Mouse (Mus musculus) heart, adult 2 months (tissue): ENCODE data around the gene Ubr3.

ENCODE experiments used
- CTCF ChIP-seq: fragments of 200-600 bp; IDR thresholded peaks from 2 replicates; pipeline ENCODE4 v1.8.1; 2022; ENCODE audit warnings: antibody characterized with exemption, mild to moderate bottlenecking, moderate library complexity
- POLR2A ChIP-seq: fragments of 200-500 bp; IDR thresholded peaks from 2 replicates; pipeline ENCODE4 v1.6.1; 2011; ENCODE audit warnings: mild to moderate bottlenecking, low read depth, low read length, control low read depth; ENCODE audit not compliant: insufficient read depth

- TF ChIP-seq POLR2A: no peak
- TF ChIP-seq CTCF: no peak
These were observed 115.9 kb downstream of the Ubr3 start for GRCm38 (mm10) chr2:70012941-70013340.
